Mouse (Mus musculus) heart, embryonic 10.5 days (tissue): ENCODE results near the gene 1810062G17Rik. TPM values are rescaled to one million over a fixed set of nuclear protein-coding genes. Genes with fewer than 3 reads are reported as not detected.
A peak's percentile ranks its signal among the peaks of the same experiment; 100 is the strongest.

Source experiments
- DNase-seq: peaks from one replicate; pipeline ENCODE4 v3.0.0-alpha.2; 2017; ENCODE audit warnings: low spot score
- H3K27ac ChIP-seq: fragments of 300-500 bp; sonication (generic); 2 replicates; pipeline ENCODE4 v1.5.1; 2016; ENCODE audit warnings: mild to moderate bottlenecking
- H3K27me3 ChIP-seq: fragments of 300-500 bp; sonication (generic); 2 replicates; pipeline ENCODE4 v1.6.1; 2016; ENCODE audit warnings: mild to moderate bottlenecking; ENCODE audit not compliant: poor library complexity, insufficient read depth, severe bottlenecking
- H3K36me3 ChIP-seq: fragments of 300-500 bp; sonication (generic); 2 replicates; pipeline ENCODE4 v1.6.1; 2016; ENCODE audit warnings: mild to moderate bottlenecking, moderate library complexity
- H3K4me1 ChIP-seq: fragments of 300-500 bp; sonication (generic); 2 replicates; pipeline ENCODE4 v1.6.1; 2016; ENCODE audit warnings: mild to moderate bottlenecking
- H3K4me3 ChIP-seq: fragments of 300-500 bp; sonication (generic); 2 replicates; pipeline ENCODE4 v1.5.1; 2016; ENCODE audit warnings: mild to moderate bottlenecking, moderate library complexity
- H3K9me3 ChIP-seq: fragments of 300-500 bp; sonication (generic); 2 replicates; pipeline ENCODE4 v1.6.1; 2016; ENCODE audit warnings: mild to moderate bottlenecking, moderate library complexity
- WGBS: fragments of 180-500 bp; shearing (Covaris S2); methylation state at CpG from one replicate; pipeline ENCODE4 v1.1.7; 2016; 5-methylcytosine and 5-hydroxymethylcytosine counted together
- polyA plus RNA-seq: library from polyadenylated mRNA; unstranded; fragments of >200 nt; fragmentation: Nextera tagmentation; extraction: Ambion mirVana; gene quantifications from 2 replicates; pipeline ENCODE4 v1.2.1, GENCODE M21; 2016

Gene 1810062G17Rik
- polyA plus RNA-seq, 1 experiment from 2014 or later = 0.93 TPM

- Histone ChIP-seq H3K9me3 (no peaks in the 10 kb centered on the region), H3K27ac (no peak overlapping the region; the same call in 1 of the 2 replicates), H3K27me3 (no peaks in the 10 kb centered on the region), H3K36me3 (no peaks in the 10 kb centered on the region), H3K4me1 (0 out of 2 replicates have a peak, but pooled peaks cover 4% of the 10 kb centered on the region), H3K4me3 (no peak overlapping the region)
- peak; percentile 87 for DNase-seq
- WGBS = 19% methylated on average over 14 of the region's 14 CpGs
Measured at GRCm38 (mm10) chr3:36496746-36497145, 21.0 kb downstream of the 1810062G17Rik start.

GRCm38 (mm10) chr3:36498224-36498623 lies 22.5 kb downstream of the 1810062G17Rik start:
- WGBS = 86% methylated on average over 6 of the region's 6 CpGs
- Histone ChIP-seq H3K9me3 (no peaks in the 10 kb centered on the region), H3K4me3 (no peak overlapping the region), H3K27ac (no peak overlapping the region), H3K27me3 (no peaks in the 10 kb centered on the region), H3K4me1 (no peaks in the 10 kb centered on the region), H3K36me3 (no peaks in the 10 kb centered on the region)
- DNase-seq = no peak

- DNase-seq = no peak
- Histone ChIP-seq H3K27me3 (no peaks in the 10 kb centered on the region), H3K4me1 (no peaks in the 10 kb centered on the region), H3K4me3 (no peak overlapping the region), H3K27ac (no peak overlapping the region), H3K36me3 (no peaks in the 10 kb centered on the region), H3K9me3 (no peaks in the 10 kb centered on the region)
- 94% methylated on average over 7 of the region's 7 CpGs for WGBS
Measured at GRCm38 (mm10) chr3:36499418-36499817, 23.7 kb downstream of the 1810062G17Rik start.

- H3K36me3 ChIP-seq = no peaks in the 10 kb centered on the region
Measured at GRCm38 (mm10) chr3:36500976-36501375, 25.2 kb downstream of the 1810062G17Rik start.

GRCm38 (mm10) chr3:36501546-36501945 lies 25.8 kb downstream of the 1810062G17Rik start:
- no peaks in the 10 kb centered on the region for H3K4me1 ChIP-seq
- no peaks in the 10 kb centered on the region for H3K36me3 ChIP-seq
- 69% methylated on average over 7 of the region's 7 CpGs for WGBS
- DNase-seq = peak; percentile 64
- H3K4me3 ChIP-seq = no peak overlapping the region
- no peaks in the 10 kb centered on the region for H3K27me3 ChIP-seq
- no peak overlapping the region for H3K27ac ChIP-seq
- H3K9me3 ChIP-seq = no peaks in the 10 kb centered on the region

More at GRCm38 (mm10) chr3:36500976-36501375, 25.2 kb downstream of the 1810062G17Rik start:
- Histone ChIP-seq H3K9me3 (no peaks in the 10 kb centered on the region), H3K4me1 (no peaks in the 10 kb centered on the region), H3K4me3 (no peak overlapping the region), H3K27me3 (no peaks in the 10 kb centered on the region), H3K27ac (no peak overlapping the region)
- WGBS = 84% methylated on average over 8 of the region's 8 CpGs
- DNase-seq = peak; percentile 52

- peak; percentile 43 for DNase-seq
- Histone ChIP-seq H3K4me3 (no peak overlapping the region), H3K36me3 (no peaks in the 10 kb centered on the region), H3K4me1 (no peaks in the 10 kb centered on the region), H3K27ac (no peak overlapping the region), H3K9me3 (no peaks in the 10 kb centered on the region), H3K27me3 (no peaks in the 10 kb centered on the region)
- 86% methylated on average over 8 of the region's 8 CpGs for WGBS
Measured at GRCm38 (mm10) chr3:36505306-36505705, 29.6 kb downstream of the 1810062G17Rik start.

- H3K4me1 ChIP-seq = no peaks in the 10 kb centered on the region
- no peaks in the 10 kb centered on the region for H3K36me3 ChIP-seq
- no peak overlapping the region for H3K27ac ChIP-seq
- H3K9me3 ChIP-seq = no peaks in the 10 kb centered on the region
- H3K27me3 ChIP-seq = no peaks in the 10 kb centered on the region
- 71% methylated on average over 10 of the region's 10 CpGs for WGBS
- no peak overlapping the region for H3K4me3 ChIP-seq
- peak; percentile 43 for DNase-seq
Measured at GRCm38 (mm10) chr3:36505809-36506735, 30.3 kb downstream of the 1810062G17Rik start.

GRCm38 (mm10) chr3:36511491-36511890 lies 35.8 kb downstream of the 1810062G17Rik start:
- H3K27ac ChIP-seq = no peak overlapping the region
- peak; percentile 61 for DNase-seq
- no peaks in the 10 kb centered on the region for H3K4me1 ChIP-seq
- H3K9me3 ChIP-seq = no peaks in the 10 kb centered on the region
- H3K36me3 ChIP-seq = no peaks in the 10 kb centered on the region
- no peak overlapping the region for H3K4me3 ChIP-seq
- H3K27me3 ChIP-seq = no peaks in the 10 kb centered on the region
- 76% methylated on average over 6 of the region's 6 CpGs for WGBS

GRCm38 (mm10) chr3:36516196-36516595 lies 40.5 kb downstream of the 1810062G17Rik start:
- Histone ChIP-seq H3K27me3 (peaks cover 27% of the 10 kb centered on the region), H3K4me1 (no peaks in the 10 kb centered on the region), H3K27ac (no peak overlapping the region), H3K36me3 (no peaks in the 10 kb centered on the region), H3K9me3 (no peaks in the 10 kb centered on the region), H3K4me3 (no peak overlapping the region)
- peak; percentile 45 for DNase-seq
- 85% methylated on average over 9 of the region's 9 CpGs for WGBS

- peaks cover 46% of the 10 kb centered on the region for H3K27me3 ChIP-seq
- WGBS = under 1% methylated on average over 51 of the region's 51 CpGs
- no peak for DNase-seq
- no peaks in the 10 kb centered on the region for H3K36me3 ChIP-seq
- H3K9me3 ChIP-seq = no peaks in the 10 kb centered on the region
- 0 out of 2 replicates have a peak, but pooled peaks cover 4% of the 10 kb centered on the region for H3K4me1 ChIP-seq
- no peak within 1 kb of the TSS for H3K27ac ChIP-seq
- peak within 1 kb of the TSS; percentile 69 for H3K4me3 ChIP-seq
Measured at GRCm38 (mm10) chr3:36521073-36522060, 45.6 kb downstream of the 1810062G17Rik start, which contains the start of gene Gm11549. TSS of gene Gm11549 (minus strand) at chr3:36521813.

GRCm38 (mm10) chr3:36522137-36522536 lies 46.4 kb downstream of the 1810062G17Rik start:
- H3K4me1 ChIP-seq = 0 out of 2 replicates have a peak, but pooled peaks cover 4% of the 10 kb centered on the region
- no peak overlapping the region for H3K27ac ChIP-seq
- H3K36me3 ChIP-seq = no peaks in the 10 kb centered on the region
- no peak for DNase-seq
- WGBS = 7% methylated on average over 4 of the region's 4 CpGs
- no peak overlapping the region for H3K4me3 ChIP-seq
- peaks cover 46% of the 10 kb centered on the region for H3K27me3 ChIP-seq
- H3K9me3 ChIP-seq = no peaks in the 10 kb centered on the region

- 66% methylated on average over 3 of the region's 3 CpGs for WGBS
Measured at GRCm38 (mm10) chr3:36524466-36524865, 48.7 kb downstream of the 1810062G17Rik start.

More at GRCm38 (mm10) chr3:36524466-36524865, 48.7 kb downstream of the 1810062G17Rik start:
- Histone ChIP-seq H3K27ac (no peak overlapping the region), H3K9me3 (no peaks in the 10 kb centered on the region), H3K4me3 (no peak overlapping the region), H3K36me3 (no peaks in the 10 kb centered on the region), H3K4me1 (0 out of 2 replicates have a peak, but pooled peaks cover 4% of the 10 kb centered on the region), H3K27me3 (peaks cover 36% of the 10 kb centered on the region)
- no peak for DNase-seq
